Mouse (Mus musculus) lung, postnatal 0 days (tissue): ENCODE measurements at regions not wholly inside any gene's neighbourhood (a gene's known extent, or its start where the extent isn't known, plus 50 kb on each side); places are given as distances from the start of the nearest gene placed in this dataset.

Experiments used
- CTCF ChIP-seq: IDR thresholded peaks from 2 replicates; pipeline ENCODE4 v1.5.1; 2016; ENCODE audit warnings: antibody characterized with exemption, mild to moderate bottlenecking
- EP300 ChIP-seq: IDR thresholded peaks from 2 replicates; pipeline ENCODE4 v1.6.1; 2016; ENCODE audit warnings: antibody characterized with exemption, mild to moderate bottlenecking, control low read depth

DNA sequence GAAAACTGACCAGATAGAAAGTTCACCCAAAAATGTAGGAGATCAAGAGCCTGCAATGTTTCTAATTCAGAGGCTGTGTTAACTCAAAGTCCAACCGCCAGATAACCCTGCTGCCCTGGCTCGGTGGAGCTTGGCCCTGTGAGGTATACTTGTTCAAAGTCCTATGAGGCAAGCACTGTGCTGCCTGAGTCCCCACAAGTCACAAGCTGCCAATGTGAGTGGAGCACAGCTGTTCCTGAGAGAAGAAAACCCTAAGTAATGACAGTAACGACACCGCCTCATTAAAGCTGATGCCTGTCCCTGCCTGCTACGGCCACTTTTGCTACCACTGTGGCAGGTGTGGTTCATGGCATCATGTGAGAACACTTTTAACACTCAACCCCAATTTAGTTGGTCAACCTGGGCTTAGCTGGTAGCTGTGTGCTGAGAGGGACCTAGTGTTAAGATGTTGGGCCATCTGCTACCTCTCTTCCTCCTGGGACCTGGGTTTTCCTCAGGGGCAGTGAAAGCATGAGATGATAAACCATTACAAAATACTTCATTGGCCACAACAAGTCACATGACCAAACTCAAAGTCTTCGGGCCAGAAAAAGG is 178.2 kb upstream of the Afdn start:
- TF ChIP-seq CTCF (no peak), EP300 (no peak)
